Mouse (Mus musculus) central nervous system, embryonic 14 days (tissue): ENCODE results near the gene Ndufa4. TPM values are rescaled to one million over a fixed set of nuclear protein-coding genes. Genes with fewer than 3 reads are reported as not detected.

Experiments
- polyA plus RNA-seq: library from polyadenylated mRNA; depleted of rRNA; stranded (reverse); fragments of >200 nt; gene quantifications from 2 replicates; pipeline ENCODE4 v1.2.3, GENCODE M21; 2012; rRNA removed

The Ndufa4 gene
- 670 and 750 TPM in 2 replicates for polyA plus RNA-seq

GRCm38 (mm10) chr6:11907269-11908032 lies at the start of gene Ndufa4, which contains the start of gene Phf14:
TSS of gene Ndufa4 (minus strand) at chr6:11907497.
TSS of gene Phf14 (plus strand) at chr6:11907809.

Other genes with a start within 250 kb of the Ndufa4 start
- gene Phf14, start 312 bp upstream of the Ndufa4 start, polyA plus RNA-seq, result 78.8 and 83.6 TPM in 2 replicates